Mouse (Mus musculus) thymus, postnatal 0 days (tissue): ENCODE results near the gene Csnk2a2. TPM values are rescaled to one million over a fixed set of nuclear protein-coding genes. Genes with fewer than 3 reads are reported as not detected.

ENCODE experiments used
- DNase-seq: peaks from one replicate; pipeline ENCODE4 v3.0.0-alpha.2; 2015; ENCODE audit warnings: low spot score
- polyA plus RNA-seq: library from polyadenylated mRNA; unstranded; fragments of >200 nt; fragmentation: Nextera tagmentation; extraction: Ambion mirVana; gene quantifications from 2 replicates; pipeline ENCODE4 v1.2.1, GENCODE M21; 2015

Csnk2a2 gene
- polyA plus RNA-seq, 1 experiment from 2014 or later, result 13.9 TPM

DNA sequence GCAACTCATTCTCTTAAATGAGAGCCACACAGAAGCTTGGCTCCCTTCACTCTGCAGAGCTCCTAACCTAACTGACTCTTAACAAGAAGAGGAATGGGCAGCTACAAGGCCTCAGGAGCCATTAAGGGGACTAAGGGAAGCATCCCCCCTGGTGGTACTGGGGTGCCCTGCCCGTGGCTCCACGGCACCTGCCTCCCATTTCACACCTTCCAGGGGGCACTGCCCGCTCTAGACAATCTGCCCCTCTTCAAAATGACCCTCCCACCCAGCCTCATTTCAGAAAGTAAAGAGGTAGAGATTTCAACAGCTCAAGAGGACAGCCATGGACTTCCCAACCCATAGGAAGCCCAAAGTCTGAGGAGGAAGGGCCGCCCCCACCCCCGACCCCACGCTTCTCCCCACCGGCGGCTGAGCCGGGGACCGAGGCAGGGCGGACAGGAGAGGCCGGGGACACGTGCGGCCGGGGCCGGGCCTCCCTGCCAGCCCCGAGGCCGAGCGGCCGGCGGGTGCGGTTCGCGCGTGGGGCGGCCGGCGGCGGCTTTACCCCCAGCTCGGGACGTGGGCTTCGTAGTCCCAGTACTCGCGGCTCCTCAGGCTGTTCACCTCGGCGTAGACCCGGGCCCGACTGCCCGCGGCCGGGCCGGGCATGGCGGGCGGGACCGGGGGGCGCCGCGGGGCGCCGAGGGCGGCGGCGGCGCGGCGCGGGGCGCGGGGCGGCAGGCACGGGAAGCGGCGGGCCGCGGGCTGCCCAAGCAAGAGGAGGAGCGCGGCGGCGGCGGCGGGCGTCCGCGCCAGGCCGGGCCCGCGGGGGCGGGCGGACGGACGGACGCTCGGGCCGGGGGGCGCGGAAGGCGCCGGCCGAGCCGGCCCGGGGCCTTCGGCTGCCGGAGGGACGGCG lies 1.8 kb downstream of the Csnk2a2 start:
- no peak for DNase-seq

- DNase-seq, result no peak
These were observed 19.8 kb downstream of the Csnk2a2 start for GRCm38 (mm10) chr8:95470008-95470407.

DNA sequence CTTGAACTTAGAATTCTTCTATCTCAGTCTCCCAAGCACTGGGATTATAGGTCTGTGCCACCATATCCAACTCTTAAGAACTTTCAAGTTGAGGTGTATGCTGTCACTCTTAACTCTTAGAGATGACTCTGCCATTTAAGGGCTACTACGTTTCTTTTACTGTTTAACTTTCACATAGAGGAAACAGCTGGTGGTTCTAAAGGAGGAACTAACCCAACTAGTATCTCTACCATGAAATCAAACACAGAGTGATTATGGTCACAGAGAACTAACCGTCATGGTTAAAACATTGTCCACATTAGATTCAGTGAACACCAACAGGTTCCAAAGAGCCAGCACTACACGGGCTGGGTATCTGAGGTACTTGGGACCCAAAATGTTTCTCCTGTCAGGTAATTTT lies 20.8 kb downstream of the Csnk2a2 start:
- no peak for DNase-seq

GRCm38 (mm10) chr8:95466543-95466942 lies 23.3 kb downstream of the Csnk2a2 start:
- DNase-seq, result no peak

GRCm38 (mm10) chr8:95452518-95452917 lies 37.3 kb downstream of the Csnk2a2 start:
- no peak for DNase-seq

DNA sequence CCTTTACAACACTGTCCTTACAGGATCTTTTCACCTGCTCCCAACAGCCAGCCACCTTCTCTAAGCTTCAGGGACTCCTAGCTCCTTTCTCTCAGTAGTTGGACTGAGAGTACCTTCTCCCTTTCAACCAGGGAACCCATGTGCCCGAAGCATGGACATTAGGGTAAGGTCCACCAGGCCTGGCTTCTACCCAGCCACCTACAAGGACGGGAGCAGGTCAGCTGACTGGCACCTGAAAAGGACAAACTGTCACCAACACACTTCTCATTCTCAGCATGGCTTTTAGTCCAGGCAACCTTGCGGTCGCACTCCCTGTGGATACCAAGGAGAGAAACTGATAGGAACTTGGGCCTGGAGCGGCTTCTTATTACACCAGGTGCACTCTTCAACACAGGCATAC lies 39.6 kb downstream of the Csnk2a2 start:
- no peak for DNase-seq

GRCm38 (mm10) chr8:95447661-95448060 lies 42.2 kb downstream of the Csnk2a2 start:
- no peak for DNase-seq

GRCm38 (mm10) chr8:95445042-95445441 lies 44.8 kb downstream of the Csnk2a2 start:
- no peak for DNase-seq

GRCm38 (mm10) chr8:95441491-95442039 lies 48.3 kb downstream of the Csnk2a2 start:
- DNase-seq, result no peak

DNA sequence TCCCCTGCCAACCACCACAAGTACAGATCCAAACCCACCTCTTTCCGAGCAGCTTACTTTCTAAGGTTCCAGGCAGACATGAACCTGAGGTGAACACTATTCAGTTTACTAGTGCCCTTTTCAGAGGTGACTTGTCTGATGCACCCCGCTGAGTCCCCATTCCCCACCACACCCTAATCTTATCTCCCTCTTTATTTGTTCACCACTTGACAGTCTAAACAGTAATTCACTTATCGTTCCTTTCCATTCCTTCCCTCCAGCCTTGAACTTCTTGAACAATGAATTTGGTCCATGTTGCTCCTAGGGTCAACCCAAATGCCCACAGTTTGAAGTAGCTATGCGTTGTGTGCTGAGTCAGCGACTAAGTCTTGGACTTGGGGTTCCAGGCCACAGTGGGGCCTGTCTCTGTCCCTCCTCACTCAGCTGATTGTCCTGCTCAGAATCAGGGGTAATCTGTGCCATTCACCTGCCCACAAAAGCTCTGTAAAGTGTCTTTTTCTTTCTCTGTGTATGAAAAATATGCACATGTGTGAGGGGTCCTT lies 49.6 kb downstream of the Csnk2a2 start:
- DNase-seq, result no peak

DNA sequence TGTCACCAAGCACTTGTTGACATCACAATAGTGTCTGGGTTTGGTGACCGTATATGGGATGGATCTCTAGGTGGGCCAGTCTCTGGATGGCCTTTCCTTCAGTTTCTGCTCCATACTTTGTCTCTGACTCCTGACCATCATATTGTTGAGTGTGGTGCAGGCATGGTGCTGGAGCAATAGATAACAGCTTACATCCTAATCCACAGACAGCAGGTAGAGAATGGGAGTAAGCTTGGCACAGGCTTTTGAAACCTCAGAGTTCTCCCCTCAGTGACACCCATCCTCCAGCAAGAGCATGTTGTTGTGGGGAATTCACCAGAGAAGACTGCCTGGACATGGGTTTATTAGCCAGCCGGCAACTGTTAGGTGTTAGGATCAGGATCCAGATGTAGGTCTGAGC lies 50.4 kb downstream of the Csnk2a2 start:
- DNase-seq, result no peak

DNA sequence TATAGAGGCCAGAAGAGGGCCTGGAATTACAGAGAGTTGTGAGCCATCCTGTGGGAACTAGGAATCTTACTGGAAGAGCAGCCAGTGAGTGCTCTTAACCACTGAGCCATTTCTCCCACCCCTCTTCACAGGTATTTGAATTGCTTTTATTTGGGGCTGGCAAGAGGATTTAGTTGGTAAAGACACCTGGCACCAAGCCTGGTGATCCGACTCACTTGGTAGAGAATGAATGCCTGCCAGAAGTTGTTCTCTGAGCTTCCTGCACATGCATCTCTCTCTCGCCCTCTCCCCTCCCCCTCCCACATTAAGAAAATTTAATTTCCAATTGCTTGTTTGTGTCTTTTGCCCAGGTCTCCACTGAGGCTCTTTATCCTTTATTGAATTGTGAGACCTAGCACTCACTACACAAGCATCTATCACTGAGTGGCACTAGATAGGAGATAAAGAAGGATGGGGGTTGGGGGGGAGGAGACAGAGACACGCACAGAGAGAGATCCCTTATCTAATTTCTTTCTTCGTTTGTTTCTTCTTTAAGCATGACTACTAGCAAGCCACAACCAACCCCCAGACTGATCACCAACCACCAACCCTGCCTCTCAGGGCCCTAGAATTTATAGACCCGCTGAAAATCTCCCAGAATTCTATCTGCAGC lies 52.4 kb downstream of the Csnk2a2 start:
- no peak for DNase-seq

DNA sequence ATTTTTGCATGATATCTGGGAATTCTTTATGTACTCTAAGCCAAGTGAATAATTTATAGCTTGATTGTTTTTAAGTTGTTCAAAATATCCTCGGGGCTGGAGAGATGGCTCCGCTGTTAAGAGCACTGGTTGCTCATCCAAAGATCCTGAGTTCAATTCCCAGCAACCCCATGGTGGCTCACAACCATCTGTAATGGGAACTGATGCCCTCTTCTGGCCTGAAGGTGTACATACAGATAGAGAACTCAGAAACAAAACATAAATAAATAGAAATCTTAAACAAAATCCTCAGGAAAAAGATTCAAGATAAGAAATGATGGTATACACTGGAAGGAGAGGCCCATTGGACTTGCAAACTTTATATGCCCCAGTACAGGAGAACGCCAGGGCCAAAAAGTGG lies 53.9 kb downstream of the Csnk2a2 start:
- DNase-seq, result no peak

DNA sequence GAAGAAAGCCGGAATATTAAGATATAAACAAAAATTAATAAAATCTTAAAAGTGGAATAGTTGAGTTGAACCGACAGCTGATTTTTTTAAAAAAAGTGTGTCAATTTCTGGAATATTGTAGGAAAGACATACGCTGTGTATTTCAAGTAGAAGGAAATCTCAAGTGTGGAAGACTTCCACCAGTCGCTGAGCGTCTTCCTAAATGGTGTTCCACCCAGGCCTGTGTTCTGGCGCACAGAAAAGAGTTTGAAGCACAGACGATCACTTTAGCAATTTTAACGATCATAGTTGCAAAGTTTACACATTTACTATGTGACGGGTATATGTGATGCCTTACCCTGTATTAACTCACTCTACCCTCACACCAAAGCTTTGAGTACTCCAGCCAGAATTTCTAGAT lies 54.4 kb downstream of the Csnk2a2 start:
- no peak for DNase-seq

DNA sequence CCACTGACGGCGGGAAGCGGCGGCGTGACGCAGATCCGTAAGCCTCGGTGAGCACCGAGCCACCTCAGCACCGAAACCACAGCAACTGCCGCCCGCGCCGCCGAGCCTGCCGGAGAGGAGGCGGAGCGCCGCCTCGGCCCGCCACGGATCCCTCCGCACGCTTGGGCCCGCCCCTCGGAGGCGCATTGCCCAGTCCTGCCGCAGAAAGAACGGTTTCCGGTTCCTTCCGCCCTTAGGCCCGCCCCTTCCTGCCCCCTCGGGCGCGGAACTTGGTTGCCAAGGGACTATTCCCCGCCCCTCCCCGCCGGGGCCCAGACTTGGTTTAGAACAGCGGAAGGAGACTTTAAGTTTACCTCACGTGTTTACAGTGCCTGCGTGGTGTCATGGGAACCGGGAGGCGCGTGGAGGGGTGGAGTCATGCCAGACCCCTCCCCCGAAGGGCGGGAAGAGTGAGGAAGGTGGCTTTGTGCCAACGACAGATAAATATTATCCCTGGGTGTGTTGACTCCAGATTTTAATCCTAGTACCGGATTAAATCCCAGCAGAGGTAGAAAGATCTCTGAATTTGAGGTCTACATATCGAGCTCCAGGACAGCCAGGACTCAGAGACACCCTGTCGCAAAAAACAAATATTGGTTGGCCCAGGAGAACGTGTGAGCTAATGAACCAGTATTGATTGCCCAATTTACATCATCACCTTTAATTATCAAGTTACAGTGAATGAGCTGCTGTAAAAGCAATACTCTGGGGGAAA lies 55.0 kb downstream of the Csnk2a2 start, which contains the start of gene Cfap20:
TSS of gene Cfap20 (minus strand) at position 184 of the 754 bp plus-strand sequence.
- peak; percentile 100 for DNase-seq

DNA sequence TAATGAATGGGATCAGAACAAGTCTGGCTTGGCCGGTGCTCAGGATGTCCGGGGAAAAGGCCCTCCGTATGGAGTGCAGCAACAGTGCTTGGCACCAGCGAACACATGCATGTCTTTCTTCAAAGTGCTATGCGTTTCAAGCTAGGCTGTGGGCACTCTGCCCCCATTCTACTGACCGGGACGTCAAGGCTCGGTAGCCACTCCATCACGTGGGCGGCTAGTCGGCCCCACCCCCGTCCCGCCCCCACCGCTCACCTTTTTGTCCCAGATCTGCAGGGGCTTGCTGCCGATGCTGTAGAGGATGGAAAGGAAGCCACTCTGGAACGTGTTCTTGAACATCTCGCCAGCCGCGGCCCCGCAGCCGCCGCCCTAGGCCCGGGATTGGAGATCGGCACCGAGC lies 55.6 kb downstream of the Csnk2a2 start:
- DNase-seq, result no peak

DNA sequence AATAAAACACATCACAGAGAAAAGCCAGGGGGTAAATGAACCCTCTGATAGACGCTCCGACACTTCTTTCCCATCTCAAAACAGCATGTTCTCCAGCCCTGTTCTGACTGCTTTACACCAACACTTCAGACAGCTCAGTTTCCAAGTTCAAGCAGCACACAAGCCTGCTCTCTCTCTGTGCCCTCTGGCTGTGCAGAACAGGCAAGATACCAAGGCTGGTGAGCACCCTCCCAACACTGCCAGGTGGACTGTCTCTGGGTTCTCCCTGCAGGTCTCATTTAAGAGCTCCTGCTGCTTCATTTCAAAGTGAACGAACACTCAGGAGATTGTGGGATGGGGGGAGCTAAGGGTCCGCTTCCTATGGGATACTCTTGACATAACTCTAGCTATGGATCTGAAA lies 56.7 kb downstream of the Csnk2a2 start:
- no peak for DNase-seq

DNA sequence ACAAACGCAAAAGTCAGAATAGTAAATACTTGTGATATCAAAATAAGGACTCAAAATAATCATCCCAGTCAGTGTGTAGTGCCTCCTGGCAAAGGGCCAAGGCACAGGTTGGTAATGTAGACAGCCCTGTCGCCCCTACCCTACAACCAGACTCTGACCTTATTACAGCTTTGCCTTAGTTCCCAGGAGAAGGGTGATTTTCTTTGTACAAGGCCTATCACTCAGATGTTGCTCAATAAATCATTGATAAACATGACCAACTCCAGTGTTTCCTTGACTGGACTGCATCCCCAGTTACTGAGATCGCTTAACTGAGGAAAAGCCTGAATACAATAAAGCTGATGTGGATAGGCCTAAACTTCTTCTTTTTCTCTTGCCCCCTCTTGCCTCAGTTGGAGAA lies 57.4 kb downstream of the Csnk2a2 start:
- no peak for DNase-seq

- no peak for DNase-seq
These were observed 59.9 kb downstream of the Csnk2a2 start for GRCm38 (mm10) chr8:95429945-95430344.

DNA sequence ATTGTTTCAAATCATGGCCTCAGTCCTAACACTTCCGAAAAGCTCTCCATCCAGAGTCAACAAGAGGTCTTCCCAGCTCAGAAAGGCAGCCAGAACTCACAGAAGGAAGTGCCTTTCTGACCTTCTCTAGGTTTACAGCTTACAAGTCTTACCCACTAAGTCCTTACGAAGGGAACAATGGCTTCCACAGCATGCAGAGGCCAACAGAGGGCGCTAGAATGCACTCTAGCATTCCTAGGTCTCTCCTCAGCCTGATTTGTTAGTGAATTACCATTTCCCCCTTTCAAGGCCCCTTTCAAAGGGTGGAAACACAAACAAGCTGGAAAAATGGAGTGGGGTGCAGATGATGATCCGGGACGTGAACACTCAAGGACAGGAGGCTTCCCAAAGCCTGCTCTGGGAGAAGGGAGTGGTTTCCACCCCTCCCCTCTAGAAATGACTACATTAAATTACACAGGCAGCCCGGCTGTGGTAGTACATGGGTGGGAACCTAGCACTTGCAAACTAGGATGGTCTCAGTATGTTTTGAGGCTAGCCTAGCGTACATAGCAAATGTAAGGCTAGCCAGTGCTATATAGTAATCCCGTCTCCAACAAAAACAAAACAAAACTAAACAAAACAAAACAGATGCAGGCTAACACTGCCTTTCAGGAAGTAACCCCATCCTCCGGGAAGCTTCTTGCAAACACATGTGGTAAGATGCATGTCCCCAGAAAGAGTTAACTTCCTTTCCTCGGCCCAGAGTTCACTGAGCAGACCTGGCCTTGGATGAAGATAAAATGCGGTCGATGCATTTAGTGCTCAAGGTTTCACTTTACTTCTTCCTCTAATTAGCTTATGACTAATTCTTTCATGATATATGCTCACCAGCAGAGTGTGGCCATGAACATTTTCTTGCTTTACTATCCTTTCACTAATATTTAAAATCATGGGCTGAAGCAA lies 62.0 kb downstream of the Csnk2a2 start:
- DNase-seq, result peak; percentile 83
